Mouse (Mus musculus): Measurements from ENCODE around the gene BC067074. TPM values are rescaled to one million over a fixed set of nuclear protein-coding genes. Genes with fewer than 3 reads are reported as not detected.

The BC067074 gene
- total and polyA plus RNA-seq, 3 experiments, result not detected

DNA sequence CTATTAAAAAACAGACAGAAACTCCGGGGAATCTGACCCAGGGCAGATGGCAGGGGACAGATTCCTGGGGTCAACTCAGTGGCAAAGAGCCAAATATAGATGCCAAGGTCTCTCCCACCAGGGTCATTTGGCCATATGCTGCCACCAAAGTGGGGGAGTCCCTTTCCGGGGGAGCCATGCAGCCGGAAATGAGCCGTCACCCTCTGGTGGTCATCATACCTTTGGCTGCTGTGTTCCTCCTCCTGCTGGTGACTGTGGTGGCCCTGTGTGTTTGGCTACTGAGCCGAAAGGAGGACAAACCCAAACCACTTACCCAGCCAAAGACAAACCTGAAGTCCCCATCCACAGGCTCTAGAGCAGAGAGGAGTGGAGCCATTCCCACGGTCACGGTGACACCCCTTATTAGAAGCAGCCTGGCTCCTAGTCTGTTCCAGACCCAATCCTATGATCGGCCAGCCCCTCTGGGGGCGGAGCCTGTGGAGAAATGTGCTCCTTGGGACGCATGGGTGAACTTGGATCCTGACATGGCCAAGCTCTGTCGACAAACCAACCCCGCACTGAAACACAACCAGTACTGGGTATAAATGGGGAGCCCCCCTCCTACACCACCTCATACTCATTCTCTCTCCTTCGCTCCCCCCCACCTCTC lies 76.1 kb downstream of the BC067074 start:
- no peaks in the 10 kb centered on the region for H3K36me3 ChIP-seq (ENCODE audit: control insufficient read depth in 1 of 2, insufficient read depth in 2 of 2, low read length in 2 of 2)

DNA sequence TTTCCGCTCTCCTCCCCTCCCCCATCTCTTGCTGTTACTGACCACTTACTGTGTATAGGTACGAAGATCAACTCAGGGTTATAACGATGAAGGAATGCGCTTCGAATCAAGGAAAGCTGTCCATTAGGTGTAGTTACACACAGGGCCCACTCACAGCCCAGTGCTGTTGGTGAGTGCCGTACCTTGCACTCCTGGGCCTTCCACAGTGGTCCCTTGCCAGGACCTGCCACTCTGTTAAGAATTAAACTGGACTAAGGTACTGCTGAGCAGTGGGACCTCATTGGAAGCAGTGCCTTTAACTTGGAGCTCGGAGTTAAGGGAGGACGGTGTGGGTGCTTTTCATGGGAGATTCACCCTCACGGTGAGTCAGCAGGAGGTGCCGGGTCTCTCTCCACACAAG lies 76.7 kb downstream of the BC067074 start:
- DNase-seq (ENCODE audit: low read depth, low spot score), result no peak
- Histone ChIP-seq H3K79me2 (ENCODE audit: control insufficient read depth, insufficient read depth, low read length, poor library complexity) (no peaks in the 10 kb centered on the region), H3K36me3 (ENCODE audit: control insufficient read depth in 1 of 2, insufficient read depth in 2 of 2, low read length in 2 of 2) (no peaks in the 10 kb centered on the region), H3K4me3 (ENCODE audit: control insufficient read depth in 1 of 2, insufficient read depth in 1 of 2, low read depth in 2 of 2, low read length in 2 of 2) (no peak overlapping the region), H3K4me1 (ENCODE audit: control insufficient read depth in 1 of 2, insufficient read depth in 2 of 2, low read length in 2 of 2) (no peaks in the 10 kb centered on the region), H3K27ac (ENCODE audit: control insufficient read depth, low read depth, low read length) (no peak overlapping the region), H3K9me3 (replicated peaks; ENCODE audit: insufficient read depth, low read length) (no peaks in the 10 kb centered on the region), H3K9ac (ENCODE audit: control insufficient read depth, low read depth, low read length, poor library complexity, severe bottlenecking) (no peak overlapping the region), H3K27me3 (ENCODE audit: control insufficient read depth in 1 of 2, insufficient read depth in 2 of 2, low read length in 2 of 2) (no peaks in the 10 kb centered on the region; a peak in 1 of 4 replicates)
- no peak for TF ChIP-seq CTCF (IDR thresholded peaks at IDR 0.05 in 2 of 3, conservative IDR thresholded peaks at IDR 0.05 in 1 of 3; ENCODE audit: control insufficient read depth in 1 of 3, insufficient read depth in 1 of 3, low read depth in 2 of 3, low read length in 3 of 3, poor library complexity in 1 of 3, severe bottlenecking in 1 of 3)
- TF ChIP-seq MYC (IDR thresholded peaks at IDR 0.05; ENCODE audit: low read depth, low read length), result no peak
- no peak for TF ChIP-seq SMC3 (IDR thresholded peaks at IDR 0.05; ENCODE audit: low read depth, low read length)
- TF ChIP-seq ZC3H11A (IDR thresholded peaks at IDR 0.05; ENCODE audit: low read depth, low read length), result no peak
- TF ChIP-seq RCOR1 (IDR thresholded peaks at IDR 0.05; ENCODE audit: low read depth, low read length), result no peak
- TF ChIP-seq ELF1 (IDR thresholded peaks at IDR 0.05; ENCODE audit: low read depth, low read length), result no peak
- TF ChIP-seq MAFK (IDR thresholded peaks at IDR 0.05; ENCODE audit: borderline replicate concordance, low read depth, low read length), result no peak
- no peak for TF ChIP-seq RAD21 (IDR thresholded peaks at IDR 0.05; ENCODE audit: low read depth, low read length)

More for the DNA sequence above, 76.1 kb downstream of the BC067074 start:
- no peaks in the 10 kb centered on the region for H3K79me2 ChIP-seq (ENCODE audit: control insufficient read depth, insufficient read depth, low read length, poor library complexity)
- H3K9me3 ChIP-seq (replicated peaks; ENCODE audit: insufficient read depth, low read length), result no peaks in the 10 kb centered on the region
- no peak for DNase-seq (ENCODE audit: low read depth, low spot score)
- no peak overlapping the region for H3K27ac ChIP-seq (ENCODE audit: control insufficient read depth, low read depth, low read length)
- no peaks in the 10 kb centered on the region for H3K4me1 ChIP-seq (ENCODE audit: control insufficient read depth in 1 of 2, insufficient read depth in 2 of 2, low read length in 2 of 2)
- no peak overlapping the region for H3K4me3 ChIP-seq (ENCODE audit: control insufficient read depth in 1 of 2, insufficient read depth in 1 of 2, low read depth in 2 of 2, low read length in 2 of 2)
- TF ChIP-seq BHLHE40 (IDR thresholded peaks at IDR 0.05; ENCODE audit: borderline replicate concordance, low read depth, low read length) (no peak), UBTF (IDR thresholded peaks at IDR 0.05; ENCODE audit: borderline replicate concordance, insufficient read depth, low read depth, low read length) (no peak), HCFC1 (IDR thresholded peaks at IDR 0.05; ENCODE audit: low read depth, low read length) (no peak), CTCF (IDR thresholded peaks at IDR 0.05 in 2 of 3, conservative IDR thresholded peaks at IDR 0.05 in 1 of 3; ENCODE audit: control insufficient read depth in 1 of 3, insufficient read depth in 1 of 3, low read depth in 2 of 3, low read length in 3 of 3, poor library complexity in 1 of 3, severe bottlenecking in 1 of 3) (no peak), ZNF384 (IDR thresholded peaks at IDR 0.05; ENCODE audit: low read depth, low read length) (no peak), NELFE (IDR thresholded peaks at IDR 0.05; ENCODE audit: low read depth, low read length) (no peak), TCF12 (IDR thresholded peaks at IDR 0.05; ENCODE audit: low read depth, low read length) (no peak), POLR2A (IDR thresholded peaks at IDR 0.05; ENCODE audit: control insufficient read depth in 1 of 2, insufficient read depth in 1 of 2, low read depth in 1 of 2, low read length in 2 of 2, poor library complexity in 1 of 2) (no peak), MAZ (IDR thresholded peaks at IDR 0.05; ENCODE audit: low read depth, low read length) (no peak), ELF1 (IDR thresholded peaks at IDR 0.05; ENCODE audit: low read depth, low read length) (no peak), RCOR1 (IDR thresholded peaks at IDR 0.05; ENCODE audit: low read depth, low read length) (no peak), MYB (IDR thresholded peaks at IDR 0.05; ENCODE audit: low read depth, low read length) (no peak)
- no peak overlapping the region for H3K9ac ChIP-seq (ENCODE audit: control insufficient read depth, low read depth, low read length, poor library complexity, severe bottlenecking)
- no peaks in the 10 kb centered on the region; a peak in 1 of 4 replicates for H3K27me3 ChIP-seq (ENCODE audit: control insufficient read depth in 1 of 2, insufficient read depth in 2 of 2, low read length in 2 of 2)
